In genomic region chr4:63608391-63608790, GRCm38 (mm10) we compare ENCODE assay signal across 21 mouse cellular contexts. TPM values are rescaled to one million over a fixed set of nuclear protein-coding genes. Genes with fewer than 3 reads are reported as not detected.
"Had no signal": no experiment of that assay in that cellular context is flagged by ENCODE, and none has a peak within 500 bp of the region (broad histone marks: within the 10 kb centered on the region; RNA-seq: fewer than 3 reads in every experiment).

No protein-coding gene starts in this region.

- ATAC-seq: liver, postnatal 0 days; midbrain, embryonic 13.5 days had no signal

- H3K36me3 ChIP-seq: limb, embryonic 12.5 days; liver, embryonic 13.5 days; lung, embryonic 15.5 days; midbrain, embryonic 13.5 days; neural tube, embryonic 15.5 days had no signal

- H3K4me2 ChIP-seq: limb, embryonic 12.5 days; liver, embryonic 13.5 days; lung, embryonic 15.5 days; midbrain, embryonic 13.5 days; neural tube, embryonic 15.5 days had no signal

- H3K4me3 ChIP-seq: limb, embryonic 12.5 days; liver, embryonic 13.5 days; lung, embryonic 15.5 days; megakaryocyte, embryonic 14.5 days; midbrain, embryonic 13.5 days; neural tube, embryonic 15.5 days had no signal

- H3K27ac ChIP-seq: kidney, postnatal 0 days; limb, embryonic 12.5 days; liver, embryonic 13.5 days; lung, embryonic 15.5 days; macrophage; midbrain, embryonic 13.5 days; neural tube, embryonic 15.5 days; stomach, postnatal 0 days had no signal

- H3K9ac ChIP-seq: limb, embryonic 12.5 days; liver, embryonic 13.5 days; liver, postnatal 0 days; lung, embryonic 15.5 days; midbrain, embryonic 13.5 days; neural tube, embryonic 15.5 days had no signal

- H3K27me3 ChIP-seq: limb, embryonic 12.5 days; liver, embryonic 13.5 days; lung, embryonic 15.5 days; midbrain, embryonic 13.5 days; neural tube, embryonic 15.5 days had no signal

- H3K9me3 ChIP-seq: limb, embryonic 12.5 days; liver, embryonic 13.5 days; lung, embryonic 15.5 days; midbrain, embryonic 13.5 days; neural tube, embryonic 15.5 days had no signal

- DNase-seq: kidney, adult 11 months; kidney, adult 9 months; kidney, postnatal 36 days; liver; liver, embryonic 13.5 days; liver, postnatal 0 days; lung, postnatal 14 days; right cerebral cortex, postnatal 14 days; thymus, postnatal 4 days had no signal

- H3K4me1 ChIP-seq: limb, embryonic 12.5 days; liver, embryonic 13.5 days; lung, embryonic 15.5 days; megakaryocyte, embryonic 14.5 days; midbrain, embryonic 13.5 days; neural tube, embryonic 15.5 days had no signal

RNA-seq across cellular contexts. Expression of gene Gm11213, which starts 3.3 kb away (rescaled TPM):
- total RNA-seq: layer of hippocampus, adult 18-20 months; layer of hippocampus, postnatal 10 days; left cerebral cortex, postnatal 36 days had no signal
- polyA plus RNA-seq: kidney, postnatal 0 days; limb, embryonic 12.5 days; liver, embryonic 13.5 days; liver, postnatal 0 days; lung, embryonic 15.5 days; macrophage; midbrain, embryonic 13.5 days; neural tube, embryonic 11.5 days; neural tube, embryonic 15.5 days; stomach, postnatal 0 days had no signal

RNA-seq across cellular contexts. Expression of gene Tex48, which starts 13.8 kb away (rescaled TPM):
- total RNA-seq: layer of hippocampus, adult 18-20 months; layer of hippocampus, postnatal 10 days; left cerebral cortex, postnatal 36 days had no signal
- polyA plus RNA-seq: kidney, postnatal 0 days; limb, embryonic 12.5 days; liver, embryonic 13.5 days; liver, postnatal 0 days; lung, embryonic 15.5 days; macrophage; midbrain, embryonic 13.5 days; neural tube, embryonic 11.5 days; neural tube, embryonic 15.5 days; stomach, postnatal 0 days had no signal

RNA-seq across cellular contexts. Expression of gene Gm11214, which starts 54.8 kb away (rescaled TPM):
- total RNA-seq: layer of hippocampus, adult 18-20 months; layer of hippocampus, postnatal 10 days; left cerebral cortex, postnatal 36 days had no signal
- polyA plus RNA-seq: kidney, postnatal 0 days; limb, embryonic 12.5 days; liver, embryonic 13.5 days; liver, postnatal 0 days; lung, embryonic 15.5 days; macrophage; midbrain, embryonic 13.5 days; neural tube, embryonic 11.5 days; neural tube, embryonic 15.5 days; stomach, postnatal 0 days had no signal
